Mouse (Mus musculus) small intestine, adult 2 months (tissue): ENCODE data around the gene Scrn3. TPM values are rescaled to one million over a fixed set of nuclear protein-coding genes. Genes with fewer than 3 reads are reported as not detected.

ENCODE experiments used
- H3K27ac ChIP-seq: fragments of 200-500 bp; 2 replicates; pipeline ENCODE4 v1.5.1; 2012; ENCODE audit warnings: low read depth, low read length, control low read depth, inconsistent platforms; ENCODE audit not compliant: insufficient read depth
- H3K27me3 ChIP-seq: fragments of 200-500 bp; 2 replicates; pipeline ENCODE4 v1.6.1; 2012; ENCODE audit warnings: mild to moderate bottlenecking, moderate library complexity, low read length, inconsistent platforms; ENCODE audit not compliant: control insufficient read depth, insufficient read depth
- H3K36me3 ChIP-seq: fragments of 200-500 bp; 2 replicates; pipeline ENCODE4 v1.6.1; 2012; ENCODE audit warnings: mild to moderate bottlenecking, low read length, control low read depth, inconsistent platforms; ENCODE audit not compliant: control insufficient read depth, insufficient read depth
- H3K4me1 ChIP-seq: fragments of 200-500 bp; 2 replicates; pipeline ENCODE4 v1.6.1; 2012; ENCODE audit warnings: low read length, inconsistent platforms, mixed read lengths; ENCODE audit not compliant: control insufficient read depth, insufficient read depth, insufficient read length
- H3K4me3 ChIP-seq: fragments of 200-500 bp; 2 replicates; pipeline ENCODE4 v1.5.1; 2012; ENCODE audit warnings: low read depth, mild to moderate bottlenecking, control low read depth, inconsistent platforms, low read length, moderate library complexity
- CTCF ChIP-seq: fragments of 200-500 bp; IDR thresholded peaks from 2 replicates; pipeline ENCODE4 v1.5.1; 2012; ENCODE audit warnings: low read depth, mild to moderate bottlenecking, control low read depth, inconsistent platforms, low read length, moderate library complexity, mixed read lengths; ENCODE audit not compliant: insufficient replicate concordance, insufficient read length; ENCODE audit errors: extremely low read depth
- POLR2A ChIP-seq: fragments of 200-500 bp; IDR thresholded peaks from 2 replicates; pipeline ENCODE4 v1.6.1; 2012; ENCODE audit warnings: low read depth, mild to moderate bottlenecking, control low read depth, inconsistent platforms, low read length, moderate library complexity
- WGBS: fragments of 180-500 bp; shearing (Covaris S2); methylation state at CpG from one replicate; pipeline ENCODE4 v1.1.7; 2018; 5-methylcytosine and 5-hydroxymethylcytosine counted together
- polyA plus RNA-seq: library from polyadenylated mRNA; depleted of rRNA; stranded (reverse); fragments of >200 nt; gene quantifications from 2 replicates; pipeline ENCODE4 v1.2.3, GENCODE M21; 2012

Gene Scrn3
- polyA plus RNA-seq, 1 experiment: 1.6 TPM

GRCm38 (mm10) chr2:73346345-73347086 is 34.1 kb downstream of the Scrn3 start:
- peaks cover 9% of the 10 kb centered on the region for H3K36me3 ChIP-seq
- H3K27me3 ChIP-seq: no peaks in the 10 kb centered on the region
- 84% methylated on average over 13 of the region's 13 CpGs for WGBS
- no peak overlapping the region for H3K27ac ChIP-seq
- TF ChIP-seq POLR2A: no peak
- no peak for TF ChIP-seq CTCF
- no peaks in the 10 kb centered on the region for H3K4me1 ChIP-seq
- no peak overlapping the region for H3K4me3 ChIP-seq

GRCm38 (mm10) chr2:73347136-73347535 is 34.7 kb downstream of the Scrn3 start:
- Histone ChIP-seq H3K36me3 (peaks cover 10% of the 10 kb centered on the region), H3K27me3 (no peaks in the 10 kb centered on the region), H3K4me3 (no peak overlapping the region), H3K4me1 (no peaks in the 10 kb centered on the region), H3K27ac (no peak overlapping the region)
- 84% methylated on average over 6 of the region's 6 CpGs for WGBS
- TF ChIP-seq CTCF (no peak), POLR2A (no peak)

DNA sequence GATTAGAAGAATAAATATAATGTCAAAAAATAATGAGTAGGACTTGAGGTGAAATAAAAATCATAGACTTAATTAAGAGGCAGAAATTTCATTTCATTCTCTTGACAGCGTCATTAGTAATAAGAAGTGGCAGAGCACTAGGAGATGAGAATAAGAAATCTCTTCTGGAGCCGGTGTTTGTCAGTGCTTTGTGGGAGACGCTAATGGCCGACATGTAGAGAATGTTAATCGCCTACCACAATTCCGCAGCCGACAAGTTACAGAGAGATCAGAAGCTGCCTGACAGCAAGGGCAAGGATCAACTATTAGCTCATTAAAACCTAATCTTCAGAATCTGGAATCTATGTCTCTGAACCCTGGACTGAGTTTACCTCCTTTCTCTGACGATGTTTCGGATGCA is 35.4 kb downstream of the Scrn3 start:
- H3K4me3 ChIP-seq: no peak overlapping the region

GRCm38 (mm10) chr2:73348221-73348620 is 35.8 kb downstream of the Scrn3 start:
- Histone ChIP-seq H3K27ac (no peak overlapping the region), H3K4me3 (no peak overlapping the region), H3K4me1 (no peaks in the 10 kb centered on the region), H3K36me3 (peaks cover 10% of the 10 kb centered on the region), H3K27me3 (no peaks in the 10 kb centered on the region)
- 90% methylated on average over 6 of the region's 6 CpGs for WGBS
- TF ChIP-seq CTCF (no peak), POLR2A (no peak)

More for the DNA sequence above, 35.4 kb downstream of the Scrn3 start:
- Histone ChIP-seq H3K27ac (no peak overlapping the region), H3K27me3 (no peaks in the 10 kb centered on the region), H3K36me3 (peaks cover 10% of the 10 kb centered on the region), H3K4me1 (no peaks in the 10 kb centered on the region)
- TF ChIP-seq POLR2A (no peak), CTCF (no peak)
- 87% methylated on average over 9 of the region's 9 CpGs for WGBS

DNA sequence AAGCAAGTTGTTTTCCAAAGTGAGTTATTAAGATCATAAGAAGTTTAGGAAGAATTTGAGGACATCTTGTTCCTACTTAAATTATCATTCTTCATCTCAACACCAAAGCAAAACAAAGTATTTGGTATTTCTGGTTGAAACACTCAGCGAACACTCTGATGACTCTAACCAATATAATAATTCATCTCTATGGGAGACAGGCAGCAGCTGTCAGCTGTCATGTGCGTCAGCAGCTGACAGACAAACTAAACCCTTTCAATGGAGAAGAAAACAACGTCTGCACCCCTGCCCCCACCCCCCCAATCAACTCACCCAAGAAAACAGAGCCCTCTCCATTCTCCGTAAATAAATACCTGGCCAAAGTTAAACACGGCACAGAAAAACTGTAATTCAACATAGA is 39.1 kb downstream of the Scrn3 start:
- Histone ChIP-seq H3K4me3 (no peak overlapping the region), H3K36me3 (peaks cover 15% of the 10 kb centered on the region), H3K4me1 (no peaks in the 10 kb centered on the region), H3K27ac (no peak overlapping the region; the same call in 1 of the 2 replicates), H3K27me3 (no peaks in the 10 kb centered on the region)
- 67% methylated on average over 5 of the region's 5 CpGs for WGBS
- TF ChIP-seq POLR2A (no peak), CTCF (no peak)

- 53% methylated on average over 7 of the region's 7 CpGs for WGBS
- no peak for TF ChIP-seq CTCF
- no peak for TF ChIP-seq POLR2A
- Histone ChIP-seq H3K36me3 (peaks cover 14% of the 10 kb centered on the region), H3K4me3 (no peak overlapping the region), H3K4me1 (no peaks in the 10 kb centered on the region), H3K27me3 (no peaks in the 10 kb centered on the region), H3K27ac (no peak overlapping the region; the same call in 1 of the 2 replicates)
These were observed 39.5 kb downstream of the Scrn3 start for GRCm38 (mm10) chr2:73351927-73352374.

- WGBS: 81% methylated on average over 18 of the region's 18 CpGs
- TF ChIP-seq POLR2A (no peak), CTCF (no peak)
- H3K27ac ChIP-seq: no peak overlapping the region
- no peaks in the 10 kb centered on the region for H3K4me1 ChIP-seq
- H3K27me3 ChIP-seq: no peaks in the 10 kb centered on the region
- no peak overlapping the region for H3K4me3 ChIP-seq
- peaks cover 21% of the 10 kb centered on the region for H3K36me3 ChIP-seq
These were observed 44.6 kb downstream of the Scrn3 start for GRCm38 (mm10) chr2:73357004-73357403.
